ENCODE assay signal across 16 mouse cellular contexts in genomic region chr17:11949551-11950197, GRCm38 (mm10).
DNase-seq lines count a peak whose midpoint lies in the region; ATAC-seq and TF ChIP-seq lines count a peak whose summit lies in the region.
"Had no signal": no experiment of that assay in that cellular context is flagged by ENCODE, and none has a peak within 500 bp of the region (broad histone marks: within the 10 kb centered on the region; RNA-seq: fewer than 3 reads in every experiment).

No protein-coding gene starts in this region.

- no peak overlapping the region; the same call in 1 of the 2 replicates for H3K4me3 ChIP-seq in layer of hippocampus, adult 2 months
- H3K4me3 ChIP-seq in liver, embryonic 12.5 days, result no peak overlapping the region
- H3K4me3 ChIP-seq: limb, embryonic 15.5 days; lung, embryonic 15.5 days; megakaryocyte, embryonic 14.5 days; neural tube, embryonic 13.5 days had no signal

- peak overlapping the region; percentile 79 for H3K27ac ChIP-seq in layer of hippocampus, adult 2 months
- no peak overlapping the region for H3K27ac ChIP-seq in liver, embryonic 12.5 days
- H3K27ac ChIP-seq: limb, embryonic 15.5 days; lung, embryonic 15.5 days; neural tube, embryonic 13.5 days had no signal

- no peaks in the 10 kb centered on the region for H3K9me3 ChIP-seq in liver, embryonic 12.5 days (replicated peaks)
- H3K9me3 ChIP-seq: limb, embryonic 15.5 days; lung, embryonic 15.5 days; neural tube, embryonic 13.5 days had no signal

- H3K36me3 ChIP-seq in liver, embryonic 12.5 days, result no peaks in the 10 kb centered on the region
- H3K36me3 ChIP-seq: limb, embryonic 15.5 days; lung, embryonic 15.5 days; neural tube, embryonic 13.5 days had no signal

- ATAC-seq in liver, embryonic 12.5 days, result no peak
- ATAC-seq: activated CD4-positive, CD25-positive, alpha-beta regulatory T cell, adult 4 months had no signal

- DNase-seq in heart, adult 11 months, result peak; percentile 53
- no peak for DNase-seq in heart, postnatal 10 days
- peak; percentile 45 to 68 for DNase-seq in layer of hippocampus, adult 2 months (ENCODE audit: low spot score in 2 of 2)
- DNase-seq in layer of hippocampus, adult 9-10 months (ENCODE audit: low spot score), result no peak
- DNase-seq in brain, adult 2 months (ENCODE audit: low read depth, low spot score), result peak; percentile 77
- DNase-seq in left cerebral cortex, postnatal 25 days (ENCODE audit: low spot score in 2 of 2), result peak; percentile 55 to 59
- DNase-seq in natural killer cell, adult 2 months (ENCODE audit: low spot score in 2 of 2), result no peak
- DNase-seq: cerebellum, adult 2 months; gastrocnemius, postnatal 14 days; kidney, postnatal 4 days had no signal

- H3K9ac ChIP-seq in liver, embryonic 12.5 days, result no peak overlapping the region
- H3K9ac ChIP-seq: limb, embryonic 15.5 days; lung, embryonic 15.5 days; neural tube, embryonic 13.5 days had no signal

- no peaks in the 10 kb centered on the region for H3K4me1 ChIP-seq in liver, embryonic 12.5 days
- H3K4me1 ChIP-seq: limb, embryonic 15.5 days; lung, embryonic 15.5 days had no signal

- peaks cover 6% of the 10 kb centered on the region; the same call in 1 of the 2 replicates for H3K27me3 ChIP-seq in liver, embryonic 12.5 days (replicated peaks)
- H3K27me3 ChIP-seq: limb, embryonic 15.5 days; lung, embryonic 15.5 days; neural tube, embryonic 13.5 days had no signal

- H3K4me2 ChIP-seq in liver, embryonic 12.5 days, result no peak overlapping the region
- H3K4me2 ChIP-seq: limb, embryonic 15.5 days; lung, embryonic 15.5 days; neural tube, embryonic 13.5 days had no signal

- 54% methylated on average over 10 of the region's 10 CpGs for whole genome bisulfite sequencing in liver, embryonic 12.5 days (ENCODE audit: insufficient replicate concordance)

- TF ChIP-seq CTCF in layer of hippocampus, adult 2 months (conservative IDR thresholded peaks at IDR 0.05), result no peak

- intact Hi-C loops in heart, postnatal 10 days (cut with DNase I), result no loop called here
- intact Hi-C loops in left cerebral cortex, postnatal 25 days (cut with DNase I), result loop anchor here (5.0 kb wide), 1 partner anchor 87 kb away; no protein-coding TSS in a partner anchor

Comparison
In these comparisons a context has a peak if more than half of its experiments do, and no peak if none do; other contexts are left out.
1. DNase-seq: peak in heart, adult 11 months (single experiment), layer of hippocampus, adult 2 months (2 of 2), brain, adult 2 months (single experiment) and left cerebral cortex, postnatal 25 days (2 of 2); none in heart, postnatal 10 days (0 of 2), layer of hippocampus, adult 9-10 months (single experiment) and natural killer cell, adult 2 months (0 of 2).